11 mouse cellular contexts compared by ENCODE assay signal in the genomic region with DNA sequence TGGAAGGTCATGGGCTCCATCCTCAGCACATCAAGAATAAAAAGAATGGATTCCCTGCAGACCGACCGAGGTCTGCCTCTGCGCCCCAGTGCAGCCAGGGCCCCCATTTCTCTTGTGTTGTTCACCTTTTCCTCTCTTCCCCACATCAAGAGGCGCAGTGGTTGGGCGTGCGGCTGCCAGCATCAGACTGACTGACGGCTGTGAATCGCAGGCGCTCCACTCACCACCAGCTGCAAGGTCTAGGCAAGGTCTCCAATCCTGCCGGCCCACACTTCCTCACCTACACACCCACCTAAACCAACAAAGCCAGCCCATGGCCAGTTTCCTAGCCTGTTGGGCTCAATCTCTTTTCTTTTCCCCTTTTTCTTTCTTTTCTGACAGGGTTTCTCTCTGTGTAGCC. TPM values are rescaled to one million over a fixed set of nuclear protein-coding genes. Genes with fewer than 3 reads are reported as not detected.
DNase-seq lines count a peak whose midpoint lies in the region; ATAC-seq and TF ChIP-seq lines count a peak whose summit lies in the region.
"Had no signal": no experiment of that assay in that cellular context is flagged by ENCODE, and none has a peak within 500 bp of the region (broad histone marks: within the 10 kb centered on the region; RNA-seq: fewer than 3 reads in every experiment).

No protein-coding gene starts in this region.

- no peak for ATAC-seq in intestine, embryonic 14.5 days (replicated peaks; ENCODE audit: low FRiP score, low TSS enrichment, low read depth)
- ATAC-seq in intestine, postnatal 0 days, result no peak
- no peak for ATAC-seq in G1E (ENCODE audit: extremely low read depth, insufficient number of reproducible peaks, low FRiP score, poor library complexity, severe bottlenecking)

- H3K36me3 ChIP-seq in intestine, embryonic 14.5 days (ENCODE audit: control insufficient read depth, insufficient read depth, low read length), result no peaks in the 10 kb centered on the region
- H3K36me3 ChIP-seq in intestine, postnatal 0 days (ENCODE audit: control insufficient read depth, insufficient read depth), result no peaks in the 10 kb centered on the region
- H3K36me3 ChIP-seq in G1E (replicated peaks), result no peaks in the 10 kb centered on the region
- H3K36me3 ChIP-seq: lung, embryonic 15.5 days; midbrain, embryonic 12.5 days had no signal

- H3K4me2 ChIP-seq in intestine, embryonic 14.5 days (ENCODE audit: low read length), result no peak overlapping the region
- no peak overlapping the region for H3K4me2 ChIP-seq in intestine, postnatal 0 days (replicated peaks; ENCODE audit: low read depth)
- H3K4me2 ChIP-seq: lung, embryonic 15.5 days; midbrain, embryonic 12.5 days had no signal

- no peaks in the 10 kb centered on the region for H3K27me3 ChIP-seq in intestine, embryonic 14.5 days (replicated peaks; ENCODE audit: control insufficient read depth, insufficient read depth, low read length)
- H3K27me3 ChIP-seq in intestine, postnatal 0 days (replicated peaks; ENCODE audit: control insufficient read depth, insufficient read depth, low read length), result no peaks in the 10 kb centered on the region
- no peaks in the 10 kb centered on the region for H3K27me3 ChIP-seq in G1E (ENCODE audit: insufficient read depth, low read length)
- H3K27me3 ChIP-seq: lung, embryonic 15.5 days; midbrain, embryonic 12.5 days had no signal

- TF ChIP-seq CTCF in intestine, postnatal 0 days (IDR thresholded peaks at IDR 0.05; ENCODE audit: low read depth), result no peak
- no peak for TF ChIP-seq CTCF in G1E (IDR thresholded peaks at IDR 0.05; ENCODE audit: low read depth, low read length)

- peaks cover 42% of the 10 kb centered on the region for H3K4me1 ChIP-seq in intestine, embryonic 14.5 days (replicated peaks; ENCODE audit: control insufficient read depth, insufficient read depth, low read length)
- H3K4me1 ChIP-seq in intestine, postnatal 0 days (replicated peaks; ENCODE audit: control insufficient read depth, insufficient read depth, low read length), result peaks cover 24% of the 10 kb centered on the region
- peaks cover 76% of the 10 kb centered on the region for H3K4me1 ChIP-seq in G1E (ENCODE audit: insufficient read depth, low read depth, low read length)

- H3K9me3 ChIP-seq in intestine, embryonic 14.5 days (ENCODE audit: control insufficient read depth, low read length), result no peaks in the 10 kb centered on the region
- no peaks in the 10 kb centered on the region for H3K9me3 ChIP-seq in intestine, postnatal 0 days (ENCODE audit: control insufficient read depth)
- H3K9me3 ChIP-seq in G1E (replicated peaks), result no peaks in the 10 kb centered on the region
- H3K9me3 ChIP-seq: lung, embryonic 15.5 days; midbrain, embryonic 12.5 days had no signal

- no peak overlapping the region for H3K4me3 ChIP-seq in intestine, embryonic 14.5 days (ENCODE audit: low read depth, low read length)
- no peak overlapping the region for H3K4me3 ChIP-seq in intestine, postnatal 0 days (ENCODE audit: low read depth, low read length)
- 0 out of 2 replicates have a peak overlapping the region, but pooled peaks have one; percentile 13 for H3K4me3 ChIP-seq in G1E (ENCODE audit: low read depth, low read length)
- H3K4me3 ChIP-seq: gastrocnemius, adult 2 months; lung, embryonic 15.5 days; midbrain, embryonic 12.5 days had no signal

- H3K9ac ChIP-seq in intestine, embryonic 14.5 days (ENCODE audit: low read length), result no peak overlapping the region
- H3K9ac ChIP-seq in intestine, postnatal 0 days (ENCODE audit: low read depth, low read length), result no peak overlapping the region
- H3K9ac ChIP-seq: lung, embryonic 15.5 days; midbrain, embryonic 12.5 days had no signal

- no peak for DNase-seq in intestine, embryonic 14.5 days (ENCODE audit: low spot score)
- DNase-seq in G1E (ENCODE audit: low spot score) (no peak), liver (peak; percentile 37)
- peak; percentile 71 to 80 for DNase-seq in thymus, adult 18-20 months
- no peak for DNase-seq in kidney, adult 9 months
- no peak for DNase-seq in kidney, postnatal 25 days
- no peak for DNase-seq in kidney, postnatal 4 days
- DNase-seq: gastrocnemius, adult 2 months had no signal

- WGBS in intestine, embryonic 14.5 days, result 76% methylated on average over 10 of the region's 10 CpGs
- WGBS in intestine, postnatal 0 days, result 73% methylated on average over 10 of the region's 10 CpGs

- H3K27ac ChIP-seq in intestine, embryonic 14.5 days (ENCODE audit: low read depth), result peak overlapping the region; percentile 0; the same call in 1 of the 2 replicates
- no peak overlapping the region for H3K27ac ChIP-seq in intestine, postnatal 0 days (ENCODE audit: low read depth, low read length)
- H3K27ac ChIP-seq: gastrocnemius, adult 2 months; lung, embryonic 15.5 days; midbrain, embryonic 12.5 days had no signal

RNA-seq across cellular contexts. Expression of gene Zmynd8, which starts 8.4 kb away (rescaled TPM):
- 49.2 and 53.6 TPM in 2 replicates for polyA plus RNA-seq in intestine, embryonic 14.5 days (2014; fragmentation: Nextera tagmentation; extraction: Ambion mirVana)
- 43.5 and 57.7 TPM in 2 replicates for polyA plus RNA-seq in intestine, postnatal 0 days (2015; fragmentation: Nextera tagmentation; extraction: Ambion mirVana)
- total RNA-seq in G1E (2014; fragmentation: Nextera tagmentation) (144 and 153 TPM in 2 replicates), G1E (2017) (42.5 and 54.5 TPM in 2 replicates)
- 69.5 and 82.4 TPM in 2 replicates for polyA plus RNA-seq in G1E (2012)

Comparison
In these comparisons a context has a peak if more than half of its experiments do, and no peak if none do; other contexts are left out.
1. DNase-seq: peak in liver (single experiment) and thymus, adult 18-20 months (2 of 2); none in intestine, embryonic 14.5 days (single experiment), G1E (single experiment), kidney, adult 9 months (single experiment), kidney, postnatal 25 days (0 of 2) and kidney, postnatal 4 days (0 of 2).